Mouse (Mus musculus): ENCODE measurements around the gene Dpf3. TPM values are rescaled to one million over a fixed set of nuclear protein-coding genes. Genes with fewer than 3 reads are reported as not detected.
A peak's percentile ranks its signal among the peaks of the same experiment; 100 is the strongest.

Dpf3 gene
- polyA plus RNA-seq, 1 experiment from 2014 or later = 7.8 TPM

- ATAC-seq (replicated peaks; ENCODE audit: low FRiP score, low read depth) (no peak), DNase-seq (ENCODE audit: low spot score) (no peak)
- H3K9ac ChIP-seq (ENCODE audit: low read depth, low read length) = no peak overlapping the region
Observed at GRCm38 (mm10) chr12:83328899-83329298, 158.6 kb downstream of the Dpf3 start.

GRCm38 (mm10) chr12:83328491-83328890, 159.0 kb downstream of the Dpf3 start:
- H3K36me3 ChIP-seq (ENCODE audit: insufficient read depth, low read length) = no peaks in the 10 kb centered on the region
- H3K4me3 ChIP-seq (replicated peaks; ENCODE audit: low read depth, low read length) = no peak overlapping the region
- H3K4me1 ChIP-seq (replicated peaks; ENCODE audit: insufficient read depth, low read length) = no peaks in the 10 kb centered on the region
- H3K27me3 ChIP-seq (ENCODE audit: insufficient read depth, low read length) = no peaks in the 10 kb centered on the region
- WGBS = 57% methylated on average over 4 of the region's 4 CpGs
- ATAC-seq (replicated peaks; ENCODE audit: low FRiP score, low read depth) (no peak), DNase-seq (ENCODE audit: low spot score) (no peak)
- H3K9ac ChIP-seq (ENCODE audit: low read depth, low read length) = no peak overlapping the region
- no peaks in the 10 kb centered on the region for H3K9me3 ChIP-seq (replicated peaks; ENCODE audit: low read length)
- no peak for TF ChIP-seq CTCF (IDR thresholded peaks at IDR 0.05; ENCODE audit: low read depth)
- H3K27ac ChIP-seq = no peak overlapping the region
- no peak overlapping the region for H3K4me2 ChIP-seq (ENCODE audit: low read length)

More at GRCm38 (mm10) chr12:83328899-83329298, 158.6 kb downstream of the Dpf3 start:
- H3K4me2 ChIP-seq (ENCODE audit: low read length) = no peak overlapping the region
- H3K36me3 ChIP-seq (ENCODE audit: insufficient read depth, low read length) = no peaks in the 10 kb centered on the region
- no peak overlapping the region for H3K4me3 ChIP-seq (replicated peaks; ENCODE audit: low read depth, low read length)
- 74% methylated on average over 13 of the region's 13 CpGs for WGBS
- H3K27me3 ChIP-seq (ENCODE audit: insufficient read depth, low read length) = no peaks in the 10 kb centered on the region
- H3K4me1 ChIP-seq (replicated peaks; ENCODE audit: insufficient read depth, low read length) = no peaks in the 10 kb centered on the region
- H3K27ac ChIP-seq = no peak overlapping the region
- no peak for TF ChIP-seq CTCF (IDR thresholded peaks at IDR 0.05; ENCODE audit: low read depth)
- H3K9me3 ChIP-seq (replicated peaks; ENCODE audit: low read length) = no peaks in the 10 kb centered on the region

- DNase-seq (ENCODE audit: low spot score) = no peak
- H3K4me1 ChIP-seq (replicated peaks; ENCODE audit: insufficient read depth, low read length) = no peaks in the 10 kb centered on the region
- no peaks in the 10 kb centered on the region for H3K9me3 ChIP-seq (replicated peaks; ENCODE audit: low read length)
- H3K36me3 ChIP-seq (ENCODE audit: insufficient read depth, low read length) = no peaks in the 10 kb centered on the region
- no peak overlapping the region for H3K9ac ChIP-seq (ENCODE audit: low read depth, low read length)
- no peak overlapping the region for H3K4me3 ChIP-seq (replicated peaks; ENCODE audit: low read depth, low read length)
- H3K4me2 ChIP-seq (ENCODE audit: low read length) = no peak overlapping the region
- WGBS = 73% methylated on average over 1 of the region's 1 CpGs
- no peak for TF ChIP-seq CTCF (IDR thresholded peaks at IDR 0.05; ENCODE audit: low read depth)
- no peaks in the 10 kb centered on the region for H3K27me3 ChIP-seq (ENCODE audit: insufficient read depth, low read length)
- H3K27ac ChIP-seq = no peak overlapping the region
- no peak for ATAC-seq (replicated peaks; ENCODE audit: low FRiP score, low read depth)
Observed at GRCm38 (mm10) chr12:83327451-83327850, 160.1 kb downstream of the Dpf3 start.

GRCm38 (mm10) chr12:83320725-83321124, 166.8 kb downstream of the Dpf3 start:
- Histone ChIP-seq H3K9me3 (replicated peaks; ENCODE audit: low read length) (no peaks in the 10 kb centered on the region), H3K27ac (no peak overlapping the region), H3K27me3 (ENCODE audit: insufficient read depth, low read length) (no peaks in the 10 kb centered on the region), H3K4me1 (replicated peaks; ENCODE audit: insufficient read depth, low read length) (no peaks in the 10 kb centered on the region), H3K9ac (ENCODE audit: low read depth, low read length) (no peak overlapping the region), H3K4me3 (replicated peaks; ENCODE audit: low read depth, low read length) (no peak overlapping the region), H3K36me3 (ENCODE audit: insufficient read depth, low read length) (no peaks in the 10 kb centered on the region), H3K4me2 (ENCODE audit: low read length) (no peak overlapping the region)
- WGBS = 89% methylated on average over 3 of the region's 3 CpGs
- DNase-seq (ENCODE audit: low spot score) = no peak
- ATAC-seq (replicated peaks; ENCODE audit: low FRiP score, low read depth) = no peak
- TF ChIP-seq CTCF (IDR thresholded peaks at IDR 0.05; ENCODE audit: low read depth) = no peak

GRCm38 (mm10) chr12:83317646-83318443, 169.7 kb downstream of the Dpf3 start:
- DNase-seq (ENCODE audit: low spot score) (no peak), ATAC-seq (replicated peaks; ENCODE audit: low FRiP score, low read depth) (0 out of 2 replicates have a peak, but pooled peaks have one; percentile 25)
- Histone ChIP-seq H3K4me3 (replicated peaks; ENCODE audit: low read depth, low read length) (no peak overlapping the region), H3K27ac (no peak overlapping the region), H3K27me3 (ENCODE audit: insufficient read depth, low read length) (no peaks in the 10 kb centered on the region), H3K9ac (ENCODE audit: low read depth, low read length) (no peak overlapping the region), H3K4me1 (replicated peaks; ENCODE audit: insufficient read depth, low read length) (no peaks in the 10 kb centered on the region), H3K4me2 (ENCODE audit: low read length) (no peak overlapping the region), H3K9me3 (replicated peaks; ENCODE audit: low read length) (no peaks in the 10 kb centered on the region), H3K36me3 (ENCODE audit: insufficient read depth, low read length) (no peaks in the 10 kb centered on the region)
- WGBS = 73% methylated on average over 8 of the region's 8 CpGs
- no peak for TF ChIP-seq CTCF (IDR thresholded peaks at IDR 0.05; ENCODE audit: low read depth)

GRCm38 (mm10) chr12:83314666-83315065, 172.8 kb downstream of the Dpf3 start:
- no peak overlapping the region for H3K4me3 ChIP-seq (replicated peaks; ENCODE audit: low read depth, low read length)
- no peak for ATAC-seq (replicated peaks; ENCODE audit: low FRiP score, low read depth)
- no peak for TF ChIP-seq CTCF (IDR thresholded peaks at IDR 0.05; ENCODE audit: low read depth)
- H3K27ac ChIP-seq = no peak overlapping the region
- H3K9ac ChIP-seq (ENCODE audit: low read depth, low read length) = no peak overlapping the region
- no peak overlapping the region for H3K4me2 ChIP-seq (ENCODE audit: low read length)
- no peaks in the 10 kb centered on the region for H3K27me3 ChIP-seq (ENCODE audit: insufficient read depth, low read length)
- H3K9me3 ChIP-seq (replicated peaks; ENCODE audit: low read length) = no peaks in the 10 kb centered on the region
- DNase-seq (ENCODE audit: low spot score) = no peak
- H3K4me1 ChIP-seq (replicated peaks; ENCODE audit: insufficient read depth, low read length) = no peaks in the 10 kb centered on the region
- WGBS = 82% methylated on average over 7 of the region's 7 CpGs
- H3K36me3 ChIP-seq (ENCODE audit: insufficient read depth, low read length) = no peaks in the 10 kb centered on the region
